Mouse (Mus musculus): Measurements from ENCODE around the gene Olfr620. TPM values are rescaled to one million over a fixed set of nuclear protein-coding genes. Genes with fewer than 3 reads are reported as not detected.

The Olfr620 gene
- not detected in 2 replicates for polyA plus RNA-seq (2015; fragmentation: Nextera tagmentation; extraction: Ambion mirVana)

DNA sequence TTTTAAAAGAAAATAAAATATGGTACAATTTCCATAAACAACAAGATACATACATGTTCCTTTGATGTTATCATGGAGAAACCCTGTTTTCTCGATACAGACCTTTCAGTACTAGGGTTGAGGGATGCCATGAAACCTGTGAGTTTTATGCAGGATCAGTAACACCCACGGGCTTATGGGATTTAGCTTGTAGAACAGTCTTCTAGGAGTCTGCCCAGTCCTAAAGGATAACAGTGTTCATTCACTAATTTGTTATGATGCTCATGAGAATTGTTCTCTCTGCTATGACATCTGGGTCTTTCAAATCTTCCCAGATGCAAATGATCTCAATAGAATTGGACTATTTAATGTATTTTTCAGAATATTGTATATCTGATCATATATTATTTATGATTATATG is at the start of gene Olfr620:
TSS of gene Olfr620 (minus strand) at position 101 of the 400 bp plus-strand sequence.
- ATAC-seq: no peak
- H3K27ac ChIP-seq (ENCODE audit: low read length): no peak within 1 kb of the TSS
- WGBS: 77% methylated on average over 2 of the region's 2 CpGs

GRCm38 (mm10) chr7:103644070-103644469 is 31.7 kb upstream of the Olfr620 start:
- no peaks in the 10 kb centered on the region for H3K36me3 ChIP-seq (ENCODE audit: control insufficient read depth, insufficient read depth)
- no peaks in the 10 kb centered on the region for H3K4me1 ChIP-seq (replicated peaks; ENCODE audit: control insufficient read depth, insufficient read depth, low read length)
- H3K4me3 ChIP-seq (replicated peaks; ENCODE audit: low read length): no peak overlapping the region
- H3K9me3 ChIP-seq (ENCODE audit: control insufficient read depth, low read length): no peaks in the 10 kb centered on the region
- H3K27ac ChIP-seq (ENCODE audit: low read length): no peak overlapping the region
- no peak overlapping the region for H3K9ac ChIP-seq (replicated peaks; ENCODE audit: low read depth, low read length)
- WGBS: 86% methylated on average over 4 of the region's 4 CpGs
- no peak overlapping the region for H3K4me2 ChIP-seq (ENCODE audit: low read length)
- H3K27me3 ChIP-seq (replicated peaks; ENCODE audit: control insufficient read depth, insufficient read depth, low read length): no peaks in the 10 kb centered on the region
- no peak for ATAC-seq

More for the DNA sequence above, at the start of gene Olfr620:
- Histone ChIP-seq H3K9ac (replicated peaks; ENCODE audit: low read depth, low read length) (no peak within 1 kb of the TSS), H3K4me1 (replicated peaks; ENCODE audit: control insufficient read depth, insufficient read depth, low read length) (no peaks in the 10 kb centered on the region), H3K4me2 (ENCODE audit: low read length) (no peak within 1 kb of the TSS), H3K4me3 (replicated peaks; ENCODE audit: low read length) (no peak within 1 kb of the TSS), H3K27me3 (replicated peaks; ENCODE audit: control insufficient read depth, insufficient read depth, low read length) (no peaks in the 10 kb centered on the region), H3K36me3 (ENCODE audit: control insufficient read depth, insufficient read depth) (no peaks in the 10 kb centered on the region), H3K9me3 (ENCODE audit: control insufficient read depth, low read length) (no peaks in the 10 kb centered on the region)

GRCm38 (mm10) chr7:103642602-103643001 is 30.3 kb upstream of the Olfr620 start, which contains the start of gene Olfr622:
Olfr622 (minus strand) TSS chr7:103642702.
- 74% methylated on average over 1 of the region's 1 CpGs for WGBS
- H3K36me3 ChIP-seq (ENCODE audit: control insufficient read depth, insufficient read depth): no peaks in the 10 kb centered on the region
- ATAC-seq: no peak

DNA sequence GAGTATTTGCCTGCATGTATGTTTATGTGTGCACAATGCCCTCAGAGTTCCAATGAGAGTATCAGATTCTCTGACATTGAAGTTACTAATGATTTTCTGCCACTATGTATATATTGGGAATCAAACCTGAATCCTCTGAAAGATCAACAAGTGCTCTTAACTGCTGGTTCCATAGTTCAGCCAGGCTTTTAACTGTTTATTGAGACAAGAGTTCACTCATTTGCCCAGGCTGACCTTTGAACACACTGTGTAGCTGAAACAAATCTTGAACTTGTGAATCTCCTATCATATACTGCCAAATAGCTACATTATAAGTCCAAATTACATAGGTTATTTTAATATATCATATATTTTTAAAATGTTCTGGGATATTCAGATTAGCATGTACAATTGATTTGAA is 24.5 kb upstream of the Olfr620 start:
- ATAC-seq: no peak
- Histone ChIP-seq H3K9ac (replicated peaks; ENCODE audit: low read depth, low read length) (no peak overlapping the region), H3K27me3 (replicated peaks; ENCODE audit: control insufficient read depth, insufficient read depth, low read length) (no peaks in the 10 kb centered on the region), H3K36me3 (ENCODE audit: control insufficient read depth, insufficient read depth) (no peaks in the 10 kb centered on the region), H3K4me2 (ENCODE audit: low read length) (no peak overlapping the region), H3K9me3 (ENCODE audit: control insufficient read depth, low read length) (no peaks in the 10 kb centered on the region), H3K4me3 (replicated peaks; ENCODE audit: low read length) (no peak overlapping the region), H3K27ac (ENCODE audit: low read length) (no peak overlapping the region), H3K4me1 (replicated peaks; ENCODE audit: control insufficient read depth, insufficient read depth, low read length) (no peaks in the 10 kb centered on the region)

More at GRCm38 (mm10) chr7:103642602-103643001, 30.3 kb upstream of the Olfr620 start, which contains the start of gene Olfr622:
- H3K27me3 ChIP-seq (replicated peaks; ENCODE audit: control insufficient read depth, insufficient read depth, low read length): no peaks in the 10 kb centered on the region
- no peak within 1 kb of the TSS for H3K9ac ChIP-seq (replicated peaks; ENCODE audit: low read depth, low read length)
- H3K4me1 ChIP-seq (replicated peaks; ENCODE audit: control insufficient read depth, insufficient read depth, low read length): no peaks in the 10 kb centered on the region
- no peak within 1 kb of the TSS for H3K4me3 ChIP-seq (replicated peaks; ENCODE audit: low read length)
- H3K4me2 ChIP-seq (ENCODE audit: low read length): no peak within 1 kb of the TSS
- H3K27ac ChIP-seq (ENCODE audit: low read length): no peak within 1 kb of the TSS
- H3K9me3 ChIP-seq (ENCODE audit: control insufficient read depth, low read length): no peaks in the 10 kb centered on the region

- H3K4me2 ChIP-seq (ENCODE audit: low read length): no peak overlapping the region
- WGBS: 88% methylated on average over 2 of the region's 2 CpGs
- no peak for ATAC-seq
Observed at GRCm38 (mm10) chr7:103607425-103607824, 4.9 kb downstream of the Olfr620 start.

DNA sequence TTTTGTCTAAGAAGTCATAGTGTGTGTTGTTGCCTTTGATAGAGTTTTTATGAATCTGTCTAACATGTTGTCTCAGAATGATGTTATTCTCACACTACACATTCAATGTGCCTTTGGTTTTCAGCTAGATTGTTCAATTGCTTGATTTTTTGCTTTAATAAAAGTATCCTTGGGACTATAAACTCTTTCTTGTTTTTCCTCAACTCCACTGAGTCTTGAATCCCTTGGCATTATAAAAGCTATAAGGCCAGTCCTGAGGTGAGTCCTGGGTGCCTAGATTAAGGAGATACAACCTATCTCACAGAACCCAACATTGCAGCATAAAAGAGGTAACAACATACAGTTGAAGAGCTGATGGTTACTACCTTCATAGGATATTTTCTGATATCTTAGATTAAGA is 12.1 kb downstream of the Olfr620 start, which contains the start of gene Olfr619:
TSS of gene Olfr619 (plus strand) at position 301 of the 400 bp plus-strand sequence.
- H3K4me1 ChIP-seq (replicated peaks; ENCODE audit: control insufficient read depth, insufficient read depth, low read length): no peaks in the 10 kb centered on the region
- H3K27me3 ChIP-seq (replicated peaks; ENCODE audit: control insufficient read depth, insufficient read depth, low read length): no peaks in the 10 kb centered on the region
- no peak within 1 kb of the TSS for H3K9ac ChIP-seq (replicated peaks; ENCODE audit: low read depth, low read length)
- H3K9me3 ChIP-seq (ENCODE audit: control insufficient read depth, low read length): no peaks in the 10 kb centered on the region
- no peak for ATAC-seq
- no peaks in the 10 kb centered on the region for H3K36me3 ChIP-seq (ENCODE audit: control insufficient read depth, insufficient read depth)
- no peak within 1 kb of the TSS for H3K4me3 ChIP-seq (replicated peaks; ENCODE audit: low read length)
- H3K27ac ChIP-seq (ENCODE audit: low read length): no peak within 1 kb of the TSS
- no peak within 1 kb of the TSS for H3K4me2 ChIP-seq (ENCODE audit: low read length)

More at GRCm38 (mm10) chr7:103607425-103607824, 4.9 kb downstream of the Olfr620 start:
- no peaks in the 10 kb centered on the region for H3K9me3 ChIP-seq (ENCODE audit: control insufficient read depth, low read length)
- no peak overlapping the region for H3K4me3 ChIP-seq (replicated peaks; ENCODE audit: low read length)
- no peak overlapping the region for H3K9ac ChIP-seq (replicated peaks; ENCODE audit: low read depth, low read length)
- H3K27ac ChIP-seq (ENCODE audit: low read length): no peak overlapping the region
- no peaks in the 10 kb centered on the region for H3K4me1 ChIP-seq (replicated peaks; ENCODE audit: control insufficient read depth, insufficient read depth, low read length)
- no peaks in the 10 kb centered on the region for H3K27me3 ChIP-seq (replicated peaks; ENCODE audit: control insufficient read depth, insufficient read depth, low read length)
- H3K36me3 ChIP-seq (ENCODE audit: control insufficient read depth, insufficient read depth): no peaks in the 10 kb centered on the region

DNA sequence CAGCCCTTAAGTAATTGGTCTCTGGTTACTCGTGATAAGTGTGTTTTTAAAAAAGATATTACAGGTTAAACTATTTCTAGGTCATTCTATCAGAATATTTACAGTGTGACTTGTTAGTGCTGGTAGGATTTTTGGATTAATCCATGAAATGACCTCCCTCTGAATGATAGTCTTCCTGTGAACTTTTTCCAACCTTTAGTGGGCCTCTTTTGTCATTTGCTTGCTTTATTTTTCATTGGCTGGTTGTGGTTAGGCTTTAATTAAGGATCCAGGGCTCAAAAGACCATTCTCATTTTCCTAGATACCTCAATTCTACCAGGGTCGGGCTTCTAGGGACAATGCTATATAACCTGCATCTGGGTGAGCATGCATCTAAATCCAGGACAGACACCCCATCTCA is 22.5 kb downstream of the Olfr620 start, which contains the start of gene Olfr618:
TSS of gene Olfr618 (plus strand) at position 301 of the 400 bp plus-strand sequence.
- 49% methylated on average over 2 of the region's 2 CpGs for WGBS
- Histone ChIP-seq H3K4me1 (replicated peaks; ENCODE audit: control insufficient read depth, insufficient read depth, low read length) (no peaks in the 10 kb centered on the region), H3K9ac (replicated peaks; ENCODE audit: low read depth, low read length) (no peak within 1 kb of the TSS), H3K4me2 (ENCODE audit: low read length) (no peak within 1 kb of the TSS), H3K27me3 (replicated peaks; ENCODE audit: control insufficient read depth, insufficient read depth, low read length) (no peaks in the 10 kb centered on the region), H3K27ac (ENCODE audit: low read length) (no peak within 1 kb of the TSS), H3K4me3 (replicated peaks; ENCODE audit: low read length) (no peak within 1 kb of the TSS), H3K9me3 (ENCODE audit: control insufficient read depth, low read length) (no peaks in the 10 kb centered on the region), H3K36me3 (ENCODE audit: control insufficient read depth, insufficient read depth) (no peaks in the 10 kb centered on the region)
- ATAC-seq: no peak

DNA sequence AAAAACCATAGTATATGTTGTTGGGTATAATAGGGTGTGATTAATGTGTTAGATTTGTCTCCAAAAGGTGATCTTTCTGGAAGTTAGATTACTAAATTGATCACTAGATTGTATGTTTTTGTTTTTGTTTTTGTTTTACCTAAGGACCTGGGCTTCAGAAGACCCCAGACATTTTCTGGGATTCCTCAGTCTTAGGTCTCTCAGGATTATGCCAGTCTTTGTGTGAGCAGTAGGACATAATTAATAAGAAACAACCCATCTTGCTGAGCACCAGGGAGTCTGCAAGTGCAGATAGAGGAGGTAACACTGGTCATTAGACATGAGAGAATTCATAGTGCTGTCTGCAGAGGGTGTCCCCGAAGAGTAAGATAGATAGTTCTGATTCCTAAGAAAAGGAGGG is 39.6 kb downstream of the Olfr620 start, which contains the start of gene Olfr617:
TSS of gene Olfr617 (plus strand) at position 301 of the 400 bp plus-strand sequence.
- Histone ChIP-seq H3K9ac (replicated peaks; ENCODE audit: low read depth, low read length) (no peak within 1 kb of the TSS), H3K27me3 (replicated peaks; ENCODE audit: control insufficient read depth, insufficient read depth, low read length) (no peaks in the 10 kb centered on the region), H3K9me3 (ENCODE audit: control insufficient read depth, low read length) (no peaks in the 10 kb centered on the region), H3K36me3 (ENCODE audit: control insufficient read depth, insufficient read depth) (no peaks in the 10 kb centered on the region), H3K4me2 (ENCODE audit: low read length) (no peak within 1 kb of the TSS), H3K4me1 (replicated peaks; ENCODE audit: control insufficient read depth, insufficient read depth, low read length) (no peaks in the 10 kb centered on the region), H3K4me3 (replicated peaks; ENCODE audit: low read length) (no peak within 1 kb of the TSS), H3K27ac (ENCODE audit: low read length) (no peak within 1 kb of the TSS)
- ATAC-seq: no peak
- 94% methylated on average over 1 of the region's 1 CpGs for WGBS

DNA sequence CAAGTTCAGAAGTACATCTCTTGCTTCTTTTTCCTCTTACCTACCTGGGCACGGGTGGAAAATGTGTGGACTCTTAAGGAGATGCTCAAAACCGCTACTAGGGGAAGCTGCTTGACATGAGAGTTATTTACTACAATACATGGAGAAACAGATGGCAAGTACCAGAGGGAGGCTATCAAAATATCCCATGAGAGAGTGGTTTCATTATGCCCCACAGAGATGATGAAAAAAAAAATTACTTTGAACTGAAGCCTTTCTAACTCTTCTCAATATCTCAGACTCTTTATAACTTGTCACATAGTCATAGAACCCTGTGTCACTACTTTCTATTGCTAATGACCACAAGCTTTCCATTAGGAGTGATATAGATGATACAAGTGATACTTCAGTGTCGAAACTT is 43.3 kb downstream of the Olfr620 start, which contains the start of gene Olfr616:
TSS of gene Olfr616 (minus strand) at position 101 of the 400 bp plus-strand sequence.
- 81% methylated on average over 3 of the region's 3 CpGs for WGBS
- no peak within 1 kb of the TSS for H3K9ac ChIP-seq (replicated peaks; ENCODE audit: low read depth, low read length)
- H3K27me3 ChIP-seq (replicated peaks; ENCODE audit: control insufficient read depth, insufficient read depth, low read length): no peaks in the 10 kb centered on the region
- ATAC-seq: no peak
- no peak within 1 kb of the TSS for H3K27ac ChIP-seq (ENCODE audit: low read length)
- no peak within 1 kb of the TSS for H3K4me2 ChIP-seq (ENCODE audit: low read length)
- H3K36me3 ChIP-seq (ENCODE audit: control insufficient read depth, insufficient read depth): no peaks in the 10 kb centered on the region
- no peaks in the 10 kb centered on the region for H3K9me3 ChIP-seq (ENCODE audit: control insufficient read depth, low read length)
- no peak within 1 kb of the TSS for H3K4me3 ChIP-seq (replicated peaks; ENCODE audit: low read length)
- no peaks in the 10 kb centered on the region for H3K4me1 ChIP-seq (replicated peaks; ENCODE audit: control insufficient read depth, insufficient read depth, low read length)

- no peak for ATAC-seq
Observed at GRCm38 (mm10) chr7:103555779-103556178, 56.6 kb downstream of the Olfr620 start, which contains the start of gene Olfr615. Olfr615 (plus strand) TSS chr7:103556079.

More at GRCm38 (mm10) chr7:103555779-103556178, 56.6 kb downstream of the Olfr620 start, which contains the start of gene Olfr615:
- H3K4me1 ChIP-seq (replicated peaks; ENCODE audit: control insufficient read depth, insufficient read depth, low read length): no peaks in the 10 kb centered on the region
- H3K9ac ChIP-seq (replicated peaks; ENCODE audit: low read depth, low read length): no peak within 1 kb of the TSS
- no peaks in the 10 kb centered on the region for H3K9me3 ChIP-seq (ENCODE audit: control insufficient read depth, low read length)
- H3K27ac ChIP-seq (ENCODE audit: low read length): no peak within 1 kb of the TSS
- H3K27me3 ChIP-seq (replicated peaks; ENCODE audit: control insufficient read depth, insufficient read depth, low read length): no peaks in the 10 kb centered on the region
- no peak within 1 kb of the TSS for H3K4me2 ChIP-seq (ENCODE audit: low read length)
- WGBS: 86% methylated on average over 2 of the region's 2 CpGs
- H3K36me3 ChIP-seq (ENCODE audit: control insufficient read depth, insufficient read depth): no peaks in the 10 kb centered on the region
- no peak within 1 kb of the TSS for H3K4me3 ChIP-seq (replicated peaks; ENCODE audit: low read length)
